Mouse (Mus musculus): Measurements from ENCODE around the gene Tlx2. TPM values are rescaled to one million over a fixed set of nuclear protein-coding genes. Genes with fewer than 3 reads are reported as not detected.

Tlx2 gene
- total RNA-seq, 2 experiments from 2014 or later: not detected

DNA sequence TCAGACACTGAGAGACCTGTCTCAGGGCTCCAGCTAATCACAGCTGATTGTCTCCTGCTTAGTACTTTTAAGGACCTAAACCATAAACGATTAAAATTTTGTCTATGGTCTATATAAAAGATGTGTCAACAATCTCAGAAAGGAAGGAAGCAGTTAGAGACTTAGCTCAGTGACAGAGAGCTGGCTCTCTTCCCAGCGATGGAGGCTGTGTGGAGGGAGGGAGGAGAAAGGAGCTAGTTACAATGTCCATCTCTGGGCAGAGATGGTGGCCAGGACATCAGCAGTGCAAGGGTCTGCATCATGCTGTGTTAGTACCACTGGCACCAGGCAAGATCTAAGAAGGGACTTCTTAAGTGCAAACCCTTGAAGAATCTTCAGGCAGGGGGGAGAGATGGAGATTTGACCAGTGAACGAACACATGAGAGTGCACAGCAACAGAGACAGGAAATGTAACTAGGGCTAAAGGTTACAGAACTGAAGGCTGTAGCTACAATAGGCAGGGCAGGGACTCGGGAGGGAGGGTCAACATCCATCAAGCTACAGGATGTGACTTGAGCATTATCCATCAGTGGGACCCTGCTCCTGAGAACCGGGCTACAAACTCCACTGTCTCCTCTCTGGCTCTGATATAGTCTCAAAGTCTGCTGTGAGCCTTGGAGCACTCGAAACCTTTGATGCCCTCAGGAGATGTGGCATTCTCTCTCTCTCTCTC, 22.5 kb upstream of the Tlx2 start:
- no peak for DNase-seq

- DNase-seq: no peak
Measured at GRCm38 (mm10) chr6:83087926-83088260, 17.8 kb upstream of the Tlx2 start.

DNA sequence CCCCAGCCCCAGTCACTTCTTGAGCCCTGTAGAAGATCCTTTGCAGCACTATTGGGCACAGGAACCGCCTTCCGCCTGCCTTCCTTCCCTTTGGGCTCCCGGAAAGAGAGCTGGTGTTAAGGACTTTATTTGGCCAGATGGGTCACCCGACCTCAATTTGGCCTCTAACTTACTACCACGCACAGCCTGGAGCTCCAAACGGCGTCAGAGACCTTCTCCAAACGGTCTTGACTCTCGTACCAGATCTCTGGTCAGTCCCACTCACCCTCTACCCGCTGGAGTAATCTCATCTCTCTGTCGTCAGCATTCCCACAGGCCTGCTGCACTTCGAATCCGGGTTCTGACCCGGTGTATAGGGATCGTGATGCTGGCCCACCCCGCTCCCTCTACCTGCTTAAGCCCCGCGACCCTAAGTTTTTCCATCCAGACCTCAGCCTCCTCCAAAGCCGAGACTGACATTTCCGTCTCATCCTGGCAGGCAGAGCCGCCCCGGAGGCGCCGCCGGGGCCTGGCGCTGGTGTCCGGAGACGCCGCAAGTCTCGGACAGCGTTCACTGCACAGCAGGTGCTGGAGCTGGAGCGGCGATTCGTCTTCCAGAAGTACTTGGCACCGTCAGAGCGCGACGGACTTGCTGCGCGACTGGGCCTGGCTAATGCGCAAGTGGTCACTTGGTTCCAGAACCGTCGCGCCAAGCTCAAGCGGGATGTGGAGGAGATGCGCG, 17.3 kb upstream of the Tlx2 start:
- no peak for DNase-seq

- DNase-seq: no peak
Measured at GRCm38 (mm10) chr6:83086121-83087035, 16.3 kb upstream of the Tlx2 start, which contains the start of gene Lbx2. Gene Lbx2 (plus strand): TSS chr6:83086367.

DNA sequence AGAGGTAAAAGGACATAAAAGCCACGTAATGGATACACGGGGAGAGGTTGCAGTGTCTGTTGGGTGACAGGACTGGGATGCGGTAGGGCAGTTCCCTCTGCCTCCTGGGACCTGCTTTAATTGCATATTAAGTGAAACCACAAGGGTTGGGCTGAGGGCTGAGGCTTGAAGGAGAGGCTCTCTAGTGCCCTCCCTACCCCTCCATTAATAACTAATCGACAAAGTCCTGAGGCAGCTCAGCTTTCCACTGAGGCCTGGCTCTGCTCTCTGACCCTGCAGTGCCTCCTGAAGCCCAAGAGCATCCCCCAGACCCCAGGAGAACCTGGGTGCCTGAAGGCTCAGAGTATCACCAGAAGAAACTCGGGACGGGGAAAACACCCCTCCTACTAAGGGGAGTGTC, 14.4 kb upstream of the Tlx2 start:
- DNase-seq: no peak

DNA sequence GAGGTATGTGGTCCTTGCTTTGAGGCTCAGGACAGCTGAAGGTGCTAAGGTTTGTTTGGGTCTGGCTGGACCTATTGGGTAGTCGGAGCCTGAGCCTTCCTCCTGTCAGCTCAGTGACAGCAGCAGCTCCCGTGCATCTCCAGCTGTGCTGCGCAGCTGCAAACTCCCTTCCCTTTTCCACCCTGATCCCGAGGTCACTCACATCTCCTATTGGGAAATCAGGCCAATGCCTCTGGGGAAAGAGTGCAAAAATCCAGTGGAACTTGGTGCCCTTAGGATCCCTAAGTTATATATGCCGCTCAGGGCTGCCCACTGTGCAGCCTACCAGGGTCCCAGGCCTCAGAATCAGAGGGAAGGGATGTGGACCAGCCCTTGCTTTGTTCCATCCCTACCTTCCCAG, 13.4 kb upstream of the Tlx2 start:
- DNase-seq: no peak

DNA sequence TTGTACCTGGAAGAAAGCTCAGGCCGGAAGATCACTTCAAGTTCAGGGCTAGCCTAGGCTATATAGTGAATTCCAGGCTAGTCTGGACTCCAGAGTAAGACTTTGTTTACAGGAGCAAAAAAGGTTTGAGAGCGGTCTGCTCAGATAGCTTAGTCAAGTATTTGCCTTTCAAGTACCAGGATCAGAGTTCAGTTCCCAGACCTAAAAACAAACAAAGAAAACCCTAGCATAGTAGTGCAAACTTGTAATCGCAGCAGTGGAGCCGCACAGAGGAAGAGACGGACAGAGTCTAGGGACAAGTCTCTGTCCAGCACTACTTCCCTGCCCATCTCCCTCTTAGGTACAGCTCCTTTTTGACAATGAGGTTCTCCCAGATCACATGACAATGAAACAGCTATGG, 10.1 kb upstream of the Tlx2 start:
- no peak for DNase-seq

- peak; percentile 99 to 100 for DNase-seq
Measured at GRCm38 (mm10) chr6:83078324-83078858, 8.3 kb upstream of the Tlx2 start.

GRCm38 (mm10) chr6:83077630-83078323, 7.7 kb upstream of the Tlx2 start, which contains the start of gene Pcgf1:
Gene Pcgf1 (plus strand): TSS chr6:83077869.
- DNase-seq: peak; percentile 59 to 64

DNA sequence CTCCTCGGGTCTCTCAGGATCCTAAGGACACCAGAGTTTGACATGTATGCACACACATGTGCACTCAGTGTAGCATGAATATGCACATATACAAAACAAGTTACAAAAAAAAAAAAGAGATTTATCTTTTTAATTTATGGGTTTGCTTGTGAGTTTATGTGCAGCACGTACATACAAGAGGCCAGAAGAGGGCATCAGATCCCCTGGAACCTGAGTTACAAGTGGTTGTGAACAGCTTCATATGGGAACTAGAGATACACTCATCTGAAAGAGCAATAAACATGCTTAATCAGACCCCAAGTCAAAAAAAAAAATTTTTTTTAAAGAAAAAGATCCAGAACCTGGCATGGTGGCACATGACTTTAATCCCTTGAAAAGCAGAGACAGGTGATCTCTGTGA, 4.9 kb upstream of the Tlx2 start:
- DNase-seq: no peak

DNA sequence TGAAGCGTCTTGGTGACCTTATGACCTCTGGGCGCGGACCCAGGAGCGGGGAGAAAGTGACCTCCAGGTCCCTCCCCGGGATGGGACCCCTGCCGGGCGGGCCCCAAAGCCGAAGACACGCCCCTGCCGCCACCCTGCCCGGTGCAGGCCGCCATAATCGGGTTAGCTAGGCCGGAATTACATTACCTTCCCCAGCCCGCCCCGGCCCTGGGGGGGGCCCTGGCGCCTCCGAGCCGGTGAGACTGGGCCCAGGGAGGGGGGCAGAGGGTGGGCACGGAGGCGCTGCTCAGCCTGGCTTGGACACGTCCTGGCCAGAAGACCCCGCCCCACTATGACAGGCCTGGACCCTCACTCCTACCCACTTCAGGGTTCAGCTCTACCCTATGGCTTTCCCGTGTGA, 1.1 kb upstream of the Tlx2 start:
- DNase-seq: no peak

- peak in 1 of 2 experiments; percentile 45 for DNase-seq
Measured at GRCm38 (mm10) chr6:83070311-83071219, 472 bp upstream of the Tlx2 start.

DNA sequence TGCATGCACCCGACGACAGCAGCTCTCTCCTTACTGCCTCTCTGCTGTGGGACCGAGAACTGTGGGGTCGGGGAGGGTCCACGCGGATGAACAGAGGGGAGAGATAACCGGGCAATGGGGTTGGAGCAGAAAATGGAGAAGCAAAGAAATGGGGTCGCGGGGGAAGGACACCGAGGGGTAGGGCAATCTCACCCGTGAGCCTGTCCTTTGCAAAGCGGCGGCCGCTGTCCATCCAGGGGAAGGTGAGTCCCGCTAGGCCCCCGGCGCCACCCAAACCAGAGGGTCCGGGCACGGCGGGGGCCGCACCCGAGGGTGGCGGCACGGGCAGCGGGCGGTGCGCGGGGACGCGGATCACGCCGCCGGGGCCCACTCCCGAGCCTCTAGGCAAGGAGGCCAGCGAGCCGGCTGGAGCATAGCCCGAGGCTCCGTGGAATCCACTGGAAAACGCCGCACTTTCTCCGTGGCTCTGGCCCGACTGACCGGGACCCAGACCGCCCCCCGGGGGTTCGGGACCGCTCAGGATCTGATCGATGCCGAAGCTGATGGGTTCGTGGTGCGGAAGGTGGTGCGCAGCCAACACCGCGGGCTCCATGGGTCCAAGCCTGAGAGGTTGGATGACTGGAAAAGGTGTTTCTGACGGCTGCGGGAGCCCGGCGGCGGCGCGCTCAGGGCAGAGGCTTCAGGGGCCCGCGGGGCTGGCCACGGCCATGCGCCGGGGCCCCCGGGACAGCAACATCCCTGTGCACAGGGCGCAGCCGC, 426 bp downstream of the Tlx2 start:
- DNase-seq: no peak

DNA sequence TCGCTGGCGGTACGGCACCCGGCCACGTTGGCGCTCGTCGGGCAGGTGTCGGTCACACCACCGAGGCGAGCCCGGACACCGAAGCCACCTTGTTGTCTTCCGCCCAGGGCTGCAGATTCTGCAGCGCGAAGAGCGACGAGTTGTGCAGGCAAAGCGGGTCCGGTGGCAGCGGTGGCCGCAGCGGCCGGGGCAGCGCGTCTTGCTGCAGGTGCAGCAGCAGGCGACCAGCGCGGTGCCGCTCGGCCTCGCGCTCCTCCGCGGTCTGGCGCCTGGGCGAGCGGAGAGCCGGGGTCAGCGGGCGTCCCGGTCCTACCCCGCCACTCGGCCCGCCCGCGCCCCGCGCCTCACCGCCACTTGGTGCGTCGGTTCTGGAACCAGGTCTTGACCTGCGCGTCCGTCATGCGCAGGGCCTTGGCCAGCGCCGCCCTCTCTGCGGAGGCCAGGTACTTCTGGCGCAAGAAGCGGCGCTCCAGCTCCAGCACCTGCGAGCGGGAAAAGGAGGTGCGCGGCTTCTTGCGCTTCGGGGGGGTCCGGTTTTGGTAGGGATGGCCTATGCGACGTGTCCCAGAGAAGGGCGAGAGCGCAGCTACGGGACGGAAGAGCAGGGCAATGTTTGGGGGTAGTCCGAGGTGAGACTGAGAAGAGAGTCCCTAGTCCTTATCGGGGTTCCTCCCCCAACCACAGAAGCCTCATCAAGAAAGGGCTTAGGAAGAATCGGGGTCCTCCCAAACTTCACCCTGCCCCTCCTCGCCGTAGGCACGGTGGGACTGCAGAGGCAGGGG, 1.2 kb downstream of the Tlx2 start:
- no peak for DNase-seq

- DNase-seq: no peak
Measured at GRCm38 (mm10) chr6:83068221-83068620, 1.9 kb downstream of the Tlx2 start.

GRCm38 (mm10) chr6:83066441-83066840, 3.7 kb downstream of the Tlx2 start:
- DNase-seq: no peak

GRCm38 (mm10) chr6:83065995-83066394, 4.1 kb downstream of the Tlx2 start:
- no peak for DNase-seq

GRCm38 (mm10) chr6:83058725-83059124, 11.4 kb downstream of the Tlx2 start:
- no peak for DNase-seq

- no peak for DNase-seq
Measured at GRCm38 (mm10) chr6:83057790-83058189, 12.3 kb downstream of the Tlx2 start, which contains the start of gene Dqx1. Gene Dqx1 (plus strand): TSS chr6:83057844.

All from layer of hippocampus, postnatal 36 days (tissue).